Mouse (Mus musculus) heart, embryonic 16.5 days (tissue): ENCODE measurements at regions not wholly inside any gene's neighbourhood (a gene's known extent, or its start where the extent isn't known, plus 50 kb on each side); places are given as distances from the start of the nearest gene placed in this dataset.

Experiments
- ATAC-seq: fragments of 200-750 bp; cut with Nextera tagmentation; replicated peaks from 2 replicates; pipeline ENCODE4 v1.8.0; 2017; ENCODE audit warnings: moderate number of reproducible peaks; ENCODE audit not compliant: insufficient read depth, low FRiP score; ENCODE audit errors: extremely low read depth
- H3K27ac ChIP-seq: fragments of 300-500 bp; sonication (generic); 2 replicates; pipeline ENCODE4 v1.5.1; 2014; ENCODE audit warnings: mild to moderate bottlenecking, low read length, control low read depth, moderate library complexity
- H3K27me3 ChIP-seq: fragments of 300-500 bp; sonication (generic); 2 replicates; pipeline ENCODE4 v1.6.1; 2014; ENCODE audit warnings: low read length, mixed read lengths; ENCODE audit not compliant: control insufficient read depth, insufficient read depth
- H3K36me3 ChIP-seq: fragments of 300-500 bp; sonication (generic); 2 replicates; pipeline ENCODE4 v1.6.1; 2014; ENCODE audit not compliant: control insufficient read depth, insufficient read depth
- H3K4me1 ChIP-seq: fragments of 300-500 bp; sonication (generic); 2 replicates; pipeline ENCODE4 v1.6.1; 2014; ENCODE audit warnings: low read length, mixed read lengths; ENCODE audit not compliant: control insufficient read depth, insufficient read depth
- H3K4me2 ChIP-seq: fragments of 300-500 bp; sonication (generic); 2 replicates; pipeline ENCODE4 v1.6.1; 2014; ENCODE audit warnings: low read depth, mild to moderate bottlenecking, control low read depth, low read length
- H3K4me3 ChIP-seq: fragments of 300-500 bp; sonication (generic); 2 replicates; pipeline ENCODE4 v1.5.1; 2014; ENCODE audit warnings: mild to moderate bottlenecking, control low read depth, low read length
- H3K9ac ChIP-seq: fragments of 300-500 bp; sonication (generic); 2 replicates; pipeline ENCODE4 v1.6.1; 2014; ENCODE audit warnings: low read length, control low read depth
- H3K9me3 ChIP-seq: fragments of 300-500 bp; sonication (generic); replicated peaks from 2 replicates; pipeline ENCODE4 v1.6.1; 2016; ENCODE audit warnings: low read length; ENCODE audit not compliant: control insufficient read depth
- WGBS: fragments of 180-500 bp; shearing (Covaris S2); extraction: QIAGEN DNeasy Blood & Tissue Kit; methylation state at CpG from one replicate; pipeline ENCODE4 v1.1.7; 2014; 5-methylcytosine and 5-hydroxymethylcytosine counted together

DNA sequence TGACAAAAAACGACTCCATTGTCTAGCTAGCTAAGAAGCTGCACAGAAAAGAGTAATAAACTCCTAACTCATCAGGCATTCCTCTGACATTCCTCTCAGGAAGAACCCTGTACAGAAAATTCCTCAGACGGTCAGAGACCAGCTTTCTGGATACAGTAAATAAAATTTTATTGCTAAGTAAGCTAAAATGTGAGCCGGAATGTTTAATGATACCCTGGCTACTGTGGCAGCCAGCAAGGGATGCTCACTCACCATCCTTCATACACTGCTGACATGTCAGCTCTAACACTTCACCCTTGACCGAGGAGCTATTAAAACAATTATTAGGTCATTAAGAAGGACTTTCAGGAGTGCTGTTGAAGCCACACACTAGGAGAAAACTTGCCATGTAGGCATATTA lies 308.3 kb upstream of the Cblb start:
- Histone ChIP-seq H3K9ac (no peak overlapping the region), H3K4me3 (no peak overlapping the region), H3K4me2 (no peak overlapping the region), H3K36me3 (no peaks in the 10 kb centered on the region), H3K4me1 (no peaks in the 10 kb centered on the region), H3K27me3 (no peaks in the 10 kb centered on the region), H3K27ac (no peak overlapping the region), H3K9me3 (no peaks in the 10 kb centered on the region)
- ATAC-seq, result no peak
- WGBS, result 51% methylated on average over 4 of the region's 4 CpGs

DNA sequence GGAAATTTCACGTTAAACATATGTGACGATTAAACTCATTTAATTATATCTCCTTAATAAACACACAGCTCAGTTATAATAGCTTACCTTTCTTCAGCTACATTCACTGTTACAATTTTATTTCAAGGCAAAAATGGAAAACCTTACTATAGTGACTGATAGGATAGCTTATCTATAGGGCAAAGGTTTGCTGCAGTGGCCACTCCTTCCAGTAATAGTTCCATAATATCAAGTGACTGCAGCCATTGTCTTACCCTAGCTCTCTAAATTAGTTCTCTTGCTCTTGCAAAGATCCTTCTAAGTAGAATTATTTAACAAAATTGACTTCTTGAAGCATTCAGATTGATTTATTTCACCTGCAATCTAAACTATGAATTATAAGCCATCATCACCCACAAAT lies 289.1 kb upstream of the Cblb start:
- Histone ChIP-seq H3K9me3 (no peaks in the 10 kb centered on the region), H3K27ac (no peak overlapping the region), H3K4me3 (no peak overlapping the region), H3K4me1 (no peaks in the 10 kb centered on the region), H3K4me2 (no peak overlapping the region), H3K36me3 (no peaks in the 10 kb centered on the region), H3K27me3 (no peaks in the 10 kb centered on the region), H3K9ac (no peak overlapping the region)
- ATAC-seq, result no peak
- 92% methylated on average over 2 of the region's 2 CpGs for WGBS

GRCm38 (mm10) chr16:51751878-51752277 lies 279.1 kb upstream of the Cblb start:
- Histone ChIP-seq H3K27ac (no peak overlapping the region), H3K4me2 (no peak overlapping the region), H3K36me3 (no peaks in the 10 kb centered on the region), H3K9ac (no peak overlapping the region), H3K4me3 (no peak overlapping the region), H3K27me3 (no peaks in the 10 kb centered on the region), H3K9me3 (no peaks in the 10 kb centered on the region), H3K4me1 (no peaks in the 10 kb centered on the region)
- ATAC-seq, result peak; percentile 55; the same call in 1 of the 2 replicates
- 58% methylated on average over 7 of the region's 7 CpGs for WGBS

- ATAC-seq, result no peak
- Histone ChIP-seq H3K36me3 (no peaks in the 10 kb centered on the region), H3K4me2 (no peak overlapping the region), H3K4me1 (peaks cover 4% of the 10 kb centered on the region), H3K27me3 (no peaks in the 10 kb centered on the region), H3K9ac (no peak overlapping the region), H3K4me3 (no peak overlapping the region), H3K27ac (no peak overlapping the region), H3K9me3 (no peaks in the 10 kb centered on the region)
- 53% methylated on average over 9 of the region's 9 CpGs for WGBS
These were observed 272.4 kb upstream of the Cblb start for GRCm38 (mm10) chr16:51758361-51759227.

DNA sequence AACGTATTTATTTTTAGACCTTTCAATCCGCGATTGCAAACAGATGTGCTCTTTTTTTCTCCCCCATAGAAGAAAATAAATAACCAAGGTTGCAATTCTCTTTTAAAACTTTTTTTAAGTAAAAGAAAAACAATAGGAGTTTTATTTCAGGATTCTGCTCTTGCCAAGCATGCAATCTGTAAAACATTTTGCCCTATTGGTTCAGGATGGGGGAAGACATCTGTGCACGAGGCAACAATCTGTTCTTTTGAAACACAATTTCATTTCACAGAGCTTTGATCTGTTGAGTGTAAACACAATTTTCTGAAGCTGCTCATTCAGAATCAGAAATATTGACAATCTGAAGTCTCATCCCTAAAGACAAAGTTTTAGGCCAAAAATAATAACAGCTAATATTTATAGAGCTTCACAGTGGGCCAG lies 271.8 kb upstream of the Cblb start:
- WGBS, result 37% methylated on average over 4 of the region's 4 CpGs
- H3K27ac ChIP-seq, result no peak overlapping the region
- H3K4me3 ChIP-seq, result no peak overlapping the region
- H3K9ac ChIP-seq, result no peak overlapping the region
- no peaks in the 10 kb centered on the region for H3K9me3 ChIP-seq
- H3K27me3 ChIP-seq, result no peaks in the 10 kb centered on the region
- no peak overlapping the region for H3K4me2 ChIP-seq
- ATAC-seq, result no peak
- no peaks in the 10 kb centered on the region for H3K36me3 ChIP-seq
- peaks cover 4% of the 10 kb centered on the region for H3K4me1 ChIP-seq

DNA sequence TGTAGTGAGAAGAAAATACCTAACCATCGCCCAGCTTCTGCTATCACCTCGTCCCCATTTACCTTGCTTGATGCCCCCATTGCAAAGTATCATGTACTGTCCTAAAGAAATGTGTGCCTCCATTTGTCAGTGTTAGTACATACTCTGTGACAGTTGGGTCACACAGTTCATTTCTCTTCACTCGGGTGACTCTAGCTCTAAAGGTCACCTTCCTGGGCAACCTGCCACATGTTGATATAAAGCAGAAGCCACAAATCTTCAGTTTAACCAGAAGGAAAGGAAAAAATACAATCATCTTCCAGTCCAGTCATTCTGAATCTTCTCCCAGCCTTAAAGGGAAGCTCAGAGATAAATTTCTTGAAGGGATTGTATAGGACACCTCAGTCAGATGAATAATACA lies 263.5 kb upstream of the Cblb start:
- Histone ChIP-seq H3K27me3 (no peaks in the 10 kb centered on the region), H3K4me1 (0 out of 2 replicates have a peak, but pooled peaks cover 2% of the 10 kb centered on the region), H3K4me2 (no peak overlapping the region), H3K9ac (no peak overlapping the region), H3K27ac (no peak overlapping the region), H3K4me3 (no peak overlapping the region), H3K36me3 (no peaks in the 10 kb centered on the region), H3K9me3 (no peaks in the 10 kb centered on the region)
- no peak for ATAC-seq
- WGBS, result 57% methylated on average over 3 of the region's 3 CpGs

GRCm38 (mm10) chr16:51778920-51779319 lies 252.1 kb upstream of the Cblb start:
- Histone ChIP-seq H3K4me3 (no peak overlapping the region), H3K27ac (no peak overlapping the region), H3K36me3 (no peaks in the 10 kb centered on the region), H3K9me3 (no peaks in the 10 kb centered on the region), H3K4me2 (no peak overlapping the region), H3K4me1 (no peaks in the 10 kb centered on the region), H3K9ac (no peak overlapping the region), H3K27me3 (no peaks in the 10 kb centered on the region)
- no peak for ATAC-seq
- WGBS, result 74% methylated on average over 2 of the region's 2 CpGs

DNA sequence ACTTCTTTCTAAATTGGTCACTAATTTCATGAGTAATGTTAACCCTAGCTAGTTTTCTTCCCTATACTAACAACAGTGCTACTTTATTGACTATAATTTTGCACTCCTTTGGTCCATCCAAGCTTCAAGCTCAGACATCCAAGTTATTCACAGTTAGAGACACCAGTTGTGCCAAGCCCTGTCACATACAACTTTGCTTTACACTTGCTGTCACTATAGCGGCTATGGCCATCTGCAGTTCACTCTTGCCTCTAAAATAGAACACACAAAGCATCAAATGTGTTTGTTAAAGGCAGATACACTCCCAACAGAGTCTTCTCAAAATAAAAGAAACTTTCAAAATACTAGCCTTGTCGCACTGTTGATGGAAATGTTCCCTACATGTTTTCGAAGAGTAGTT lies 236.0 kb upstream of the Cblb start:
- 89% methylated on average over 3 of the region's 3 CpGs for WGBS
- no peak overlapping the region for H3K4me3 ChIP-seq
- H3K36me3 ChIP-seq, result no peaks in the 10 kb centered on the region
- no peak for ATAC-seq
- no peak overlapping the region for H3K4me2 ChIP-seq
- no peaks in the 10 kb centered on the region for H3K4me1 ChIP-seq
- H3K9me3 ChIP-seq, result no peaks in the 10 kb centered on the region
- H3K27ac ChIP-seq, result no peak overlapping the region
- no peak overlapping the region for H3K9ac ChIP-seq
- no peaks in the 10 kb centered on the region for H3K27me3 ChIP-seq

- Histone ChIP-seq H3K9me3 (no peaks in the 10 kb centered on the region), H3K9ac (no peak overlapping the region), H3K4me2 (no peak overlapping the region), H3K36me3 (no peaks in the 10 kb centered on the region), H3K4me1 (peaks cover 3% of the 10 kb centered on the region), H3K4me3 (no peak overlapping the region), H3K27ac (no peak overlapping the region), H3K27me3 (no peaks in the 10 kb centered on the region)
- 73% methylated on average over 6 of the region's 6 CpGs for WGBS
- 0 out of 2 replicates have a peak, but pooled peaks have one; percentile 32 for ATAC-seq
These were observed 223.7 kb upstream of the Cblb start for GRCm38 (mm10) chr16:51807323-51807722.
